Mouse (Mus musculus) heart, adult 2 months (tissue): ENCODE measurements around the gene Ptdss2. TPM values are rescaled to one million over a fixed set of nuclear protein-coding genes. Genes with fewer than 3 reads are reported as not detected.

Experiments
- DNase-seq, 2 experiments: peaks; one replicate each; pipeline ENCODE4 v3.0.0; 2021
- H3K27ac ChIP-seq: fragments of 200-600 bp; 2 replicates; pipeline ENCODE4 v1.8.1; 2022
- H3K27me3 ChIP-seq: fragments of 200-500 bp; 2 replicates; pipeline ENCODE4 v1.6.1; 2012; ENCODE audit warnings: mild to moderate bottlenecking, low read length, inconsistent platforms, mixed read lengths; ENCODE audit not compliant: control insufficient read depth, insufficient read depth
- H3K36me3 ChIP-seq: fragments of 200-500 bp; 2 replicates; pipeline ENCODE4 v1.6.1; 2012; ENCODE audit warnings: low read length, inconsistent platforms; ENCODE audit not compliant: control insufficient read depth, insufficient read depth
- H3K4me1 ChIP-seq: fragments of 200-500 bp; 2 replicates; pipeline ENCODE4 v1.6.1; 2011; ENCODE audit warnings: low read length; ENCODE audit not compliant: control insufficient read depth, insufficient read depth
- H3K4me3 ChIP-seq: fragments of 200-600 bp; 2 replicates; pipeline ENCODE4 v1.8.1; 2022
- H3K79me2 ChIP-seq: fragments of 200-500 bp; replicated peaks from 2 replicates; pipeline ENCODE4 v1.6.1; 2012; ENCODE audit warnings: mild to moderate bottlenecking, inconsistent platforms, low read length, moderate library complexity, mixed read lengths; ENCODE audit not compliant: control insufficient read depth, insufficient read depth
- H3K9ac ChIP-seq: fragments of 200-500 bp; 2 replicates; pipeline ENCODE4 v1.6.1; 2012; ENCODE audit warnings: low read depth, mild to moderate bottlenecking, control low read depth, inconsistent platforms, low read length, mixed read lengths
- CTCF ChIP-seq: fragments of 200-600 bp; IDR thresholded peaks from 2 replicates; pipeline ENCODE4 v1.8.1; 2022; ENCODE audit warnings: antibody characterized with exemption, mild to moderate bottlenecking, moderate library complexity
- EP300 ChIP-seq: fragments of 200-500 bp; IDR thresholded peaks from 2 replicates; pipeline ENCODE4 v1.6.1; 2011; ENCODE audit warnings: low read depth, low read length, control low read depth; ENCODE audit not compliant: insufficient read depth
- POLR2A ChIP-seq: fragments of 200-500 bp; IDR thresholded peaks from 2 replicates; pipeline ENCODE4 v1.6.1; 2011; ENCODE audit warnings: mild to moderate bottlenecking, low read depth, low read length, control low read depth; ENCODE audit not compliant: insufficient read depth
- WGBS: fragments of 180-500 bp; shearing (Covaris S2); methylation state at CpG from one replicate; pipeline ENCODE4 v1.1.7; 2018; 5-methylcytosine and 5-hydroxymethylcytosine counted together
- intact Hi-C: fragments of 180-260 bp; cut with DNase I; formaldehyde crosslinking; loops from one replicate; pipeline ENCODE4 v1.15.1; 2025
- polyA plus RNA-seq: library from polyadenylated mRNA; depleted of rRNA; stranded (reverse); fragments of >200 nt; gene quantifications from 2 replicates; pipeline ENCODE4 v1.2.3, GENCODE M21; 2012
- total RNA-seq, 2 experiments: library from RNA; stranded (reverse); gene quantifications; 2 replicates each; pipeline ENCODE4 v1.2.3; 2021

The Ptdss2 gene
- total and polyA plus RNA-seq, 3 experiments: 22.4 to 29.7 (median 25.9) TPM

DNA sequence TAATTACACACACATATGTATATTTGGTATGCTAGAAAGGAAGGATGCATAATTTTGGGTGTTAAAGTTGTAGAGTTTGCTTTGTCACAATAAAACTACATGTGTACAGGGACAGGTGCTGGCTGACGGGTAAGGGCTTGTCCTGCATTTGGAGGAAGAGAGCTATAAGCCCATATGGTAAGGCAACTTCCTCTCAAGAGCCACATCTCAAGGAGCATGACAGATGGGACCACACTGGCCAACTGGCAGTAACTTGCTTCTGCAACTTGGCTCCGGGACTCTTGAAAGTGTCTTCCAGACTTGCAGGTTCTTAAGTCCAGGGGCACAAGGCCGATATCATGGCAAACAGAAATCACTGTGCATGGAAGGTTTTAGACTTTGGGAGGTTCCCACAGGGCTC, 22.5 kb downstream of the Ptdss2 start:
- H3K36me3 ChIP-seq: no peaks in the 10 kb centered on the region
- 94% methylated on average over 3 of the region's 3 CpGs for WGBS
- intact Hi-C loops: no loop called here

DNA sequence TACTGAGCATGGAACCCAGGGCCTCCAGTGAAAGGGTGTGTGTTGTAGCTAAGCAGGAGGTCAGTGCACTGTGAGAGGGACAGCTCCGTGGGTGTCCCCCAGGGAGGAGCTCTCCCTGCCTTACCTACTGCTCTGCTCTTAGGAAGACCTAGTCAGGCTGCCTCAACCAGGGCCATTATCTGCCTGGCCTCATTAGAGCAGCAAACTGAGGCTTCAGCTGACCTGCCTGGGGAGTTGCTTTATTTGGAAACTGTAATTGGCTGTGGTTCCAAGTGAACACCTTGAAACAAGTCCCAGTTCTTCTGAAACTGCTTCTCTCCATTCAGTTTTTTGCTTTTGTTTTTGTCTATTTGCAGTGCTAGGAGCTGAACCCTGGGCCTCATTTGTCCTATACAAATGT, 23.2 kb downstream of the Ptdss2 start:
- intact Hi-C loops: no loop called here
- Histone ChIP-seq H3K9ac (no peak overlapping the region), H3K27ac (no peak overlapping the region), H3K36me3 (no peaks in the 10 kb centered on the region), H3K79me2 (0 out of 2 replicates have a peak, but pooled peaks cover 2% of the 10 kb centered on the region), H3K27me3 (no peaks in the 10 kb centered on the region), H3K4me3 (no peak overlapping the region), H3K4me1 (peaks cover 2% of the 10 kb centered on the region; the same call in 1 of the 2 replicates)
- no peak for TF ChIP-seq POLR2A
- no peak for TF ChIP-seq EP300
- TF ChIP-seq CTCF: no peak
- WGBS: 53% methylated on average over 1 of the region's 1 CpGs
- no peak for DNase-seq

More for the DNA sequence above, 22.5 kb downstream of the Ptdss2 start:
- Histone ChIP-seq H3K79me2 (0 out of 2 replicates have a peak, but pooled peaks cover 2% of the 10 kb centered on the region), H3K4me1 (peaks cover 2% of the 10 kb centered on the region; the same call in 1 of the 2 replicates), H3K27ac (no peak overlapping the region), H3K27me3 (no peaks in the 10 kb centered on the region), H3K4me3 (no peak overlapping the region), H3K9ac (no peak overlapping the region)
- no peak for DNase-seq
- TF ChIP-seq POLR2A: no peak
- no peak for TF ChIP-seq CTCF
- no peak for TF ChIP-seq EP300

DNA sequence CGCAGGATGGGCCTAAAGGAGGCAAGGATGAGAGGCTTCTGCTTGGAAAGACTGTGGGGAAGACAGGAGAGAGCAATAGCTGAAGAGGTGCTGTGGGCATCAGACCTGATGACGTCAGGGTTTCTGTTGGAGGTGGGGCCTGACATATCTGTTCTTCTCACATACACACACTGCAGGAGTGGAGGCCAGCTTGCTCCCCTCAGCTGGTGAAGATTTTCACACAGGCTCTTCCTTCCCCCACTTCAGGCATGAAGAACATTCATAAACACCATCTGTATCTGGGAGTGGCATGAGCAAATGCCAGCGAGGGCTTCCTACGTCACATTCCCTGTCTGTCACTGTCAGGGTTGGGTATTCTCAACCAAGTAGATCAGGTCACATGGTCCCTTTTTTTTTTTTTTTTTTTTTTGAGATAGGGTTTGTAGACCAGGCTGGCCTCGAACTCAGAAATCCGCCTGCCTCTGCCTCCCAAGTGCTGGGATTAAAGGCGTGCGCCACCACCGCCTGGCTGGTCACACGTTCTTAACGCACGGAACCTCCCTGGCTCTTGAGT, 23.9 kb downstream of the Ptdss2 start:
- intact Hi-C loops: no loop called here
- H3K4me3 ChIP-seq: no peak overlapping the region
- H3K27me3 ChIP-seq: no peaks in the 10 kb centered on the region
- no peaks in the 10 kb centered on the region for H3K36me3 ChIP-seq
- H3K27ac ChIP-seq: no peak overlapping the region
- DNase-seq: no peak
- 92% methylated on average over 12 of the region's 12 CpGs for WGBS
- TF ChIP-seq CTCF (no peak), POLR2A (no peak), EP300 (no peak)
- no peak overlapping the region for H3K9ac ChIP-seq
- 0 out of 2 replicates have a peak, but pooled peaks cover 2% of the 10 kb centered on the region for H3K79me2 ChIP-seq
- peaks cover 2% of the 10 kb centered on the region; the same call in 1 of the 2 replicates for H3K4me1 ChIP-seq

DNA sequence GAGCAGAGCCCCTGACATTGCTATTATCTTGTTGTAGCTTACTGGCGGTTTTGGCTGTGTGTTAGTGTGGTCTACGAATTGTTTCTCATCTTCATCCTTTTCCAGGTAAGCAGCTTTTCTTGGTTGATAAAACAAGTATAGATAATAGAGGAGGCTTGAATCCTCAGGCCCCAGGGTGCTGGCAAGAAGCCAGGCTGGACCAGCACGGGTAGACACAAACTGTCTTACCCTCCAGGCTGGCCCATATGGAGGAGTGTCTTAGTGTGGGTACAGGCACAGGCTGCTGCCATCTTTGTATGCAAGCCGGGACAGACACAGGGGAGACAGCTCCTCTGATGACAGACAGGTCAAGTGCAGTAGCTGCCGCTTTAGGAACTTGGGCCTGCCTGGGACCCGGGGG, 24.9 kb downstream of the Ptdss2 start:
- peaks cover 2% of the 10 kb centered on the region; the same call in 1 of the 2 replicates for H3K4me1 ChIP-seq
- intact Hi-C loops: no loop called here
- 77% methylated on average over 6 of the region's 6 CpGs for WGBS

DNA sequence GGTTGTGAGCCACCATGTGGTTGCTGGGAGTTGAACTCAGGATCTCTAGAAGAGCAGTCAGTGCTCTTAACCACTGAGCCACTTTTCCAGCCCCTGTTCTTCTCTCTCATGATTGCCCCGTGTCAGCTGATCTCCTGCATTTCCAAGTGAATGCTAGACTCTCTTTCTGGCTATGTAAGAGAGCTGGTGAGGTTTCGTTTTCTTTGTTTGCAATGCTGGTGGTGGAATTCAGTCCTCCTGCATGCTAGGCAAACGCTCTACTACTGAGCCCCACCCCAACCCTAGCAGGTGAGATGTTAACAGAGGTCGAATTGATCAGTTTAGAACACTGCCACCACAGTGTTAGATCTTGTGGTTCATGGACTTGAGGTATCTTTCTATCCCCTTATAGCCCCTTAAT, 26.5 kb downstream of the Ptdss2 start:
- intact Hi-C loops: no loop called here
- Histone ChIP-seq H3K27me3 (no peaks in the 10 kb centered on the region), H3K9ac (no peak overlapping the region), H3K4me3 (no peak overlapping the region), H3K4me1 (peaks cover 2% of the 10 kb centered on the region; the same call in 1 of the 2 replicates), H3K79me2 (0 out of 2 replicates have a peak, but pooled peaks cover 2% of the 10 kb centered on the region), H3K27ac (no peak overlapping the region), H3K36me3 (no peaks in the 10 kb centered on the region)
- no peak for DNase-seq
- TF ChIP-seq EP300 (no peak), POLR2A (no peak), CTCF (no peak)
- WGBS: 77% methylated on average over 4 of the region's 4 CpGs

More for the DNA sequence above, 24.9 kb downstream of the Ptdss2 start:
- DNase-seq: no peak
- H3K79me2 ChIP-seq: 0 out of 2 replicates have a peak, but pooled peaks cover 2% of the 10 kb centered on the region
- H3K27ac ChIP-seq: no peak overlapping the region
- no peak overlapping the region for H3K9ac ChIP-seq
- no peak overlapping the region for H3K4me3 ChIP-seq
- TF ChIP-seq EP300 (no peak), CTCF (no peak)
- no peaks in the 10 kb centered on the region for H3K36me3 ChIP-seq
- H3K27me3 ChIP-seq: no peaks in the 10 kb centered on the region

DNA sequence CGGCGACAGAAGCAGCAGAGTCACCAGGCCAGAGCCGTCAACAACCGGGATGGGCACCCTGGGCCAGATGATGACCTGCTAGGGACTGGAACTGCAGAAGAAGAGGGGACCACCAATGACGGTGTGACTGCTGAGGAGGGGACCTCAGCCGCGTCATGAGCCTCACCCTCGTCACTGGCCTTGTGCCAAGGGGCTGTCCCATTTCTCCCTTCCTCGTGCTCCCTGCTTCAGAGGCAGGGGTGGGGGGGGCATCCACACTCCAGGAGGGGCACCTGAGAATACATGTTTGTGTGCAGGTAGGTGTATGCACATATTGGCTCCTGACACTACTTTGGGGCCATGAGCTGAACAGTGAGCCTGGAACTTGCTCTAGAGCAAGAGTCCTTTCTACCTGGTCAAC, 33.2 kb downstream of the Ptdss2 start:
- no peak overlapping the region for H3K27ac ChIP-seq
- 73% methylated on average over 9 of the region's 9 CpGs for WGBS
- TF ChIP-seq POLR2A (no peak), EP300 (no peak), CTCF (no peak)
- no peak overlapping the region for H3K4me3 ChIP-seq
- intact Hi-C loops: no loop called here
- no peaks in the 10 kb centered on the region for H3K79me2 ChIP-seq
- H3K4me1 ChIP-seq: no peaks in the 10 kb centered on the region
- H3K9ac ChIP-seq: no peak overlapping the region
- no peaks in the 10 kb centered on the region for H3K36me3 ChIP-seq
- no peak for DNase-seq
- H3K27me3 ChIP-seq: no peaks in the 10 kb centered on the region
